Mouse (Mus musculus): ENCODE data around the gene Wdr89.

DNA sequence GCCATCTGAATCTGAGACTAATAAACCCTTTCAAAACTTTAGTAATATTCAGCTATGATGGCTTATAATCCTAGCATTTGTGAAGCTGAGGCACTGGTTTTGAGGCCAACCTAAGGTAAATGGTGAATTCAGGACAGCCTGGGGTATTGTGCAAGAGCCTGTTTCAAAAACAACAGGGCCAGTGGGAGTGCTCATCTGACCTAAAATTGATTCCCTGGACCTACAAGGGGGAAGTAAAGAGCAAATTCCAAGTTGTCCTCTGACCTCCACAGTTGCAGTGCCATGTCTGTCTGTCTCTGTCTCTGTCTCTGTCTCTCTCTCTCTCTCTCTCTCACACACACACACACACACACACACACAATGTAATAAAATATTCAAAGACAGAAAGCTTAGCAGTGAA, 2.4 kb downstream of the Wdr89 start:
- TF ChIP-seq POLR2A (IDR thresholded peaks at IDR 0.05; ENCODE audit: extremely low read depth, insufficient read depth, low read length): no peak
- no peak for TF ChIP-seq CTCF (IDR thresholded peaks at IDR 0.05; ENCODE audit: extremely low read depth, insufficient read depth, low read length)
